Mouse (Mus musculus): Measurements from ENCODE around the gene Cul7. TPM values are rescaled to one million over a fixed set of nuclear protein-coding genes. Genes with fewer than 3 reads are reported as not detected.
A peak's percentile ranks its signal among the peaks of the same experiment; 100 is the strongest.

Gene Cul7
- polyA plus RNA-seq, 1 experiment = 88.5 TPM

DNA sequence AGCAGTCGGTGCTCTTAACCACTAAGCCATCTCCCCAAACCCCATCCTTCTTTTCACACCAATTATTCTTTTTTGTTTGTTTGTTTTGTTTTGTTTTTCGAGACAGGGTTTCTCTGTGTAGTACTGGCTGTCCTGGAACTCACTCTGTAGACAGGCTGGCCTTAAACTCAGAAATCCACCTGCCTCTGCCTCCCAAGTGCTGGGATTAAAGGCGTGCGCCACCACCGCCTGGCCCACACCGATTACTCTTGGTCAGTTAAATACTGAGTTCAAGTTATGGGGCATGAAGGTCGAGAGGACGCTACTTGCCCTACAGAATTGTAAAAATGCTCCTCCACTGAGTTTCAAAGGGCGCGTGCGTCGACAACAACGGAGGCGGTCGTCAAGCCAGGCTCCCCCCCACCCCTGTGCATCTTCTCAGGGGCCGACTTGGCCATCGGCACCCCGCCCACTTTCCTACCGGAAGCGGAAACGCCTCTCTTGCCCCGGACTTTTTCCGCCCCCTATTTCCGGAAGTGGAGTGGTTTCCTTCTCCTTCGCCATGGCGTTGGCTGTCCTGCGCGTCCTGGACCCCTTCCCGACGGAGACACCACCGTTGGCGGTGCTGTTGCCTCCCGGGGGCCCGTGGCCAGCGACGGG is 60.9 kb downstream of the Cul7 start, which contains the start of gene Pex6:
Pex6 (plus strand) TSS at position 505 of the 639 bp plus-strand sequence.
- peak; percentile 98 for DNase-seq (ENCODE audit: low read depth)
- TF ChIP-seq POLR2A (IDR thresholded peaks at IDR 0.05; ENCODE audit: borderline replicate concordance, extremely low read depth, insufficient read depth, insufficient read length, poor library complexity, severe bottlenecking) (peak; percentile 75; the same call in 1 of the 2 replicates), CTCF (IDR thresholded peaks at IDR 0.05; ENCODE audit: borderline replicate concordance, extremely low read depth, insufficient read depth, insufficient read length) (no peak)

DNA sequence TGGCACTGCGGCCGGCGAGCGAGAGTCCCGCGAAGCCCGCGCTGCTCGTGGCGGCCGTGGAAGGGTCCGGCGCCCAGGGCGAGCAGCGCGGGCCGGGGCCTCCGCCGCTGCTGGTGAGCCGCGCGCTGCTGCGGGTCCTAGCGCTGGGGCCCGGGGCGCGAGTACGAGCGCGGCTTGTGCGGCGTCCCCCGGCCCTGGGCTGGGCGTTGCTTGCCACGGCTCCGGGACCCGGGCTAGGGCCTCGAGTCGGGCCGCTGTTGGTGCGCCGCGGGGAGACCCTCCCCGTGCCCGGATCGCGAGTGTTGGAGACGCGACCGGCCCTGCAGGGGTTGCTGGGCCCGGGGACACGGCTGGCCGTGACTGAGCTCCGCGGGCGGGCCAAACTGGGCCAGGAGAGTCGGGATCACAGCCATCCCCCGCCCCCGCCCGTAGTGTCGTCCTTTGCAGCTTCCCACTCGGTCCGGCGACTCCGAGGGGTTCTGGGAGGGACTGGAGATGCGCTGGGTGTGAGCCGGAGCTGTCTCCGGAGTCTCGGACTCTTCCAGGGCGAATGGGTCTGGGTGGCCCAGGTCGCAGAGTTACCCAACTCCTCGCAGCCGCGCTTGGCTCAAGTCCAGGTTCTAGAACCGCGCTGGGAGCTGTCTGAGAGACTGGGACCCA is 61.6 kb downstream of the Cul7 start:
- TF ChIP-seq POLR2A (IDR thresholded peaks at IDR 0.05; ENCODE audit: borderline replicate concordance, extremely low read depth, insufficient read depth, insufficient read length, poor library complexity, severe bottlenecking) (no peak), CTCF (IDR thresholded peaks at IDR 0.05; ENCODE audit: borderline replicate concordance, extremely low read depth, insufficient read depth, insufficient read length) (no peak)
- no peak for DNase-seq (ENCODE audit: low read depth)

DNA sequence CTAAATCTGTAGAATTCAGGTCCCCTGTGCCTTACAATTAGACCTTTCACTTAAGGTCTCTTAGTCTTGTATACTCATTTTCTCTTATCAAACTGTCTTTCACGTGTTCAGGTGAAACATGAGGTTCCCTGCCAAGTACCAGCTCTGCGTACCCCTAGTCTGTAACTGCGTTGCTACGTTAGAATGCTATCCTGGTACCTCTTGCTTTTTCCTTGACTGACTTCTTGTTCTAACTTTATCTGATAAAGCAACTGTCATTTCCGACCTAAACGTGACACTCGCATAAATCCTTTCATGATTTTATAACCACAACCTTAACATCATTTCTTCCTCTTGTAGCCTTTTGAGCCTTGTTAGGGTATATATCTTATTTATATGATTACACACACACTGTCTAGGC is 62.3 kb downstream of the Cul7 start:
- DNase-seq (ENCODE audit: low read depth) = no peak
- TF ChIP-seq POLR2A (IDR thresholded peaks at IDR 0.05; ENCODE audit: borderline replicate concordance, extremely low read depth, insufficient read depth, insufficient read length, poor library complexity, severe bottlenecking) (no peak), CTCF (IDR thresholded peaks at IDR 0.05; ENCODE audit: borderline replicate concordance, extremely low read depth, insufficient read depth, insufficient read length) (no peak)

GRCm38 (mm10) chr17:46713849-46714248 is 63.7 kb downstream of the Cul7 start:
- no peak for TF ChIP-seq CTCF (IDR thresholded peaks at IDR 0.05; ENCODE audit: borderline replicate concordance, extremely low read depth, insufficient read depth, insufficient read length)
- TF ChIP-seq POLR2A (IDR thresholded peaks at IDR 0.05; ENCODE audit: borderline replicate concordance, extremely low read depth, insufficient read depth, insufficient read length, poor library complexity, severe bottlenecking) = no peak

More at GRCm38 (mm10) chr17:46713849-46714248, 63.7 kb downstream of the Cul7 start:
- DNase-seq (ENCODE audit: low read depth) = no peak

Other genes with a start within 250 kb of the Cul7 start
- gene Crip3, start 221.4 kb upstream of the Cul7 start, polyA plus RNA-seq (2012; rRNA removed) = 8.2 and 11.3 TPM in 2 replicates
- gene Slc22a7, start 211.9 kb upstream of the Cul7 start, polyA plus RNA-seq (2012; rRNA removed) = 0.07 and 0.09 TPM in 2 replicates
- gene Ttbk1, start 162.7 kb upstream of the Cul7 start, polyA plus RNA-seq (2012; rRNA removed) = 22.1 and 35.4 TPM in 2 replicates
- 17.6 and 25.7 TPM in 2 replicates for gene Dnph1, start 153.6 kb upstream of the Cul7 start, polyA plus RNA-seq (2012; rRNA removed)
- gene Cul9, start 103.9 kb upstream of the Cul7 start, polyA plus RNA-seq (2012; rRNA removed) = 37.5 and 50.4 TPM in 2 replicates
- gene Srf, start 94.2 kb upstream of the Cul7 start, polyA plus RNA-seq (2012; rRNA removed) = 83.2 and 87.6 TPM in 2 replicates
- gene Ptk7, start 20.8 kb upstream of the Cul7 start, polyA plus RNA-seq (2012; rRNA removed) = 22.9 and 38.7 TPM in 2 replicates
- 30.0 and 34.5 TPM in 2 replicates for gene Klc4, start 4.3 kb upstream of the Cul7 start, polyA plus RNA-seq (2012; rRNA removed)
- gene Mrpl2, start 4.1 kb upstream of the Cul7 start, polyA plus RNA-seq (2012; rRNA removed) = 47.2 and 53.1 TPM in 2 replicates
- gene Rrp36, start 24.0 kb downstream of the Cul7 start, polyA plus RNA-seq (2012; rRNA removed) = 36.7 and 37.2 TPM in 2 replicates
- gene Mea1, start 28.5 kb downstream of the Cul7 start, polyA plus RNA-seq (2012; rRNA removed) = 141 and 144 TPM in 2 replicates
- gene Klhdc3, start 30.6 kb downstream of the Cul7 start, polyA plus RNA-seq (2012; rRNA removed) = 169 and 175 TPM in 2 replicates
- gene Ppp2r5d, start 54.8 kb downstream of the Cul7 start, polyA plus RNA-seq (2012; rRNA removed) = 112 and 114 TPM in 2 replicates
- 46.7 and 58.5 TPM in 2 replicates for gene Pex6, start 61.1 kb downstream of the Cul7 start, polyA plus RNA-seq (2012; rRNA removed)
- 1.5 and 2.4 TPM in 2 replicates for gene Gnmt, start 78.8 kb downstream of the Cul7 start, polyA plus RNA-seq (2012; rRNA removed)
- 55.2 and 55.9 TPM in 2 replicates for gene Cnpy3, start 101.9 kb downstream of the Cul7 start, polyA plus RNA-seq (2012; rRNA removed)
- gene Ptcra, start 113.4 kb downstream of the Cul7 start, polyA plus RNA-seq (2012; rRNA removed) = 0.08 and 0.11 TPM in 2 replicates
- gene 2310039H08Rik, start 122.3 kb downstream of the Cul7 start, polyA plus RNA-seq (2012; rRNA removed) = 56.6 and 101 TPM in 2 replicates
- gene Rpl7l1, start 132.3 kb downstream of the Cul7 start, polyA plus RNA-seq (2012; rRNA removed) = 63.2 and 68.7 TPM in 2 replicates
- 13.5 and 24.9 TPM in 2 replicates for gene Bicral, start 208.1 kb downstream of the Cul7 start, polyA plus RNA-seq (2012; rRNA removed)
- 33.7 and 40.8 TPM in 2 replicates for gene Tbcc, start 240.3 kb downstream of the Cul7 start, polyA plus RNA-seq (2012; rRNA removed)